Mouse (Mus musculus) embryo, embryonic 9.5 days (tissue): ENCODE data around the gene Psmb8.
"Not testable (repeated sequence)": the region's sequence is repeated elsewhere in the genome, so short reads cannot be mapped to it uniquely, and the experiment has no call there.

Experiments
- DNase-seq: peaks from one replicate; pipeline ENCODE4 v3.0.0-alpha.2; 2017; ENCODE audit errors: extremely low spot score

The Psmb8 gene

GRCm38 (mm10) chr17:34213936-34214335 is 16.4 kb downstream of the Psmb8 start:
- DNase-seq, result no peak

- no peak for DNase-seq
These were observed 17.7 kb downstream of the Psmb8 start for GRCm38 (mm10) chr17:34215176-34215575.

- no peak for DNase-seq
These were observed 19.9 kb downstream of the Psmb8 start for GRCm38 (mm10) chr17:34217216-34217928.

GRCm38 (mm10) chr17:34217986-34218385 is 20.5 kb downstream of the Psmb8 start:
- no peak for DNase-seq

- DNase-seq, result no peak
These were observed 21.2 kb downstream of the Psmb8 start for GRCm38 (mm10) chr17:34218675-34219074.

- not testable (repeated sequence) for DNase-seq
These were observed 21.6 kb downstream of the Psmb8 start for GRCm38 (mm10) chr17:34219096-34219495.

- DNase-seq, result not testable (repeated sequence)
These were observed 22.3 kb downstream of the Psmb8 start for GRCm38 (mm10) chr17:34219801-34220200.

DNA sequence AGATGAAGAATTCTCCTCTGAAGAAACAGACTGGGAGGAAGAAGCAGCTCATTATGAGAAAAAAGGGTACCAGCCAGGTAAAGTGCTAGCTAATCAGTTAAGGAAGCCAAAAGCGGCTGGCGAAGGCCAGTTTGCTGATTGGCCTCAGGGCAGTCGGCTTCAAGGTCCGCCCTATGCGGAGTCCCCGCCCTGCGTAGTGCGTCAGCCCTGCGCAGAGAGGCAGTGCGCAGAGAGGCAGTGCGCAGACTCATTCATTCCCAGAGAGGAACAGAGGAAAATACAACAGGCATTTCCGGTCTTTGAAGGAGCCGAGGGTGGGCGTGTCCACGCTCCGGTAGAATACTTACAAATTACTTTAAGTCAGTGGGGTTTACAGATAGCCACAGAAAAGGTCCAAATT is 22.9 kb downstream of the Psmb8 start:
- DNase-seq, result not testable (repeated sequence)

GRCm38 (mm10) chr17:34224816-34225215 is 27.3 kb downstream of the Psmb8 start:
- DNase-seq, result no peak

DNA sequence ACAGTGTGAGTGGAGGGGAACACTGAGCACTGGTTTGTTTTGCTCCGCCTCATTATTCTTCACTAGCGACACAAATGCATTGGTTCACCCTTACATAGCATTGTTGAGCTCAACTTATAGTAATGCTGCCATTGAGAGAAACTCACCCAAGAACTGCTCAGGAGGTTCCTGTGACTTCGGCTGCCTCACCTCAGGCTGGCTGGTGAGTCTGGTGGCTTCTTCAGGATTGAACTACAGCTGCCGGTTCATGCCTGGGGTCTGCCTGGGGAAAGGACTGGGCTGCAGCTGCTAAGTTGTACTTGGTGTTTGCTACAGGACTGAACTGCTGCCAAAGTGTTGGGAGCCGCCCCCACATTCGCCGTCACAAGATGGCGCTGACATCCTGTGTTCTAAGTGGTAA is 27.9 kb downstream of the Psmb8 start:
- DNase-seq, result no peak

GRCm38 (mm10) chr17:34225911-34226310 is 28.4 kb downstream of the Psmb8 start:
- DNase-seq, result not testable (repeated sequence)

DNA sequence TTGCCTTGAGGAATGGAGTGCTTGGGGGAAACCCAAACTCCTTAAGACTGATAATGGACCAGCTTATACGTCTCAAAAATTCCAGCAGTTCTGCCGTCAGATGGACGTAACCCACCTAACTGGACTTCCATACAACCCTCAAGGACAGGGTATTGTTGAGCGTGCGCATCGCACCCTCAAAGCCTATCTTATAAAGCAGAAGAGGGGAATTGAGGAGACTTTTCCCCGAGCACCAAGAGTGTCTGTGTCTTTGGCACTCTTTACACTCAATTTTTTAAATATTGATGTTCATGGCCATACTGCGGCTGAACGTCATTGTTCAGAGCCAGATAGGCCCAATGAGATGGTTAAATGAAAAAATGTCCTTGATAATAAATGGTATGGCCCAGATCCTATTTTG is 33.5 kb downstream of the Psmb8 start:
- not testable (repeated sequence) for DNase-seq

DNA sequence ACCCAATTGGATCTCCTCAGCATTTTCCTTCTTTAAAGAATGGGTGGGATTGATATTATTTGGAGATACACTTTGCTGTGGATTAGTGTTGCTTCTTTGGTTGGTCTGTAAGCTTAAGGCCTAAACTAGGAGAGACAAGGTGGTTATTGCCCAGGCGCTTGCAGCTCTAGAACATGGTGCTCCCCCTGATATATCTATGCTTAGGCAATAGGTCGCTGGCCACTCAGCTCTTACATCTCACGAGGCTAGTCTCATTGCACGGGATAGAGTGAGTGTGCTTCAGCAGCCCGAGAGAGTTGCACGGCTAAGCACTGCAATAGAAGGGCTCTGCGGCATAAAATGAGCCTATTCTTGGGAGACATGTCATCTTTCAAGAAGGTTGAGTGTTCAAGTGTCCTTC is 34.5 kb downstream of the Psmb8 start:
- not testable (repeated sequence) for DNase-seq

GRCm38 (mm10) chr17:34234926-34235325 is 37.4 kb downstream of the Psmb8 start:
- DNase-seq, result peak; percentile 17

DNA sequence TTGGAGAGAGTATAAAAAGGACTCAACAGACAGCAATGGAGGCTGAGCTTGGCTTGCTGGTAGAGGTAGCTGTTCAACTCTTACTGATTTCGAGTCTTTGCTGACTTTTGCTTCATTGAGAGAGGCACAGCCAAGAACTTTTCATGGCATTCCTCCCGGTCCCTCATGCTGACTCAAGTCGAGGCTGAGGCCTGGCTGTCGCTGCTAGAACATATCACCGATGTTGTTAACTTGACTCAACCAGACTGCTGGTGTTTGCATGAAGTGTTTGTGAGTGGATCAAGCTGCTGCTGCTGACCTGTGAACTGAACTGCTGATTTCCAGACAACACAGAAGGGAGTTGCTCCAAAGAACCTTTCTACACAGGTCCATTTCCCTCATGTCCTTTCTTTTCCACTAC is 39.2 kb downstream of the Psmb8 start:
- no peak for DNase-seq

DNA sequence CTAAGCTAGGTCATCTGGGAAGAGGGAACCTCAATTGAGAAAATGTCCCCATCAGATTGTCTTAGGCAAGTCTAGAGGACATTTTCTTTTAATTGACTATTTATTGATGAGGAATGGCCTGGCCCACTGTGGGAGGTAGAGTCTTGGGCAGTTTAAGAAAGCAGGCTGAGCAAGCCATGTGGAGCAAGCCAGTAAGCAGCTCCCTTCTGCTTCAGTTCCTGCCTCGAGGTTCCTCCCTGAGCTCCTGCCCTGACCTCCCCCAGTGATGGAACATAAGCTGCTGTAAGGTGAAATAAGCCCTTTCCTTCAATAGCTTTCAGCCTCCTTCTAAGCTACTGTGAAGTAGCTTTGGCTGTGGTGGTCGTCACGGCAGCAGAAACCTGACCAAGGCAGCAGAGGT is 40.2 kb downstream of the Psmb8 start:
- no peak for DNase-seq

DNA sequence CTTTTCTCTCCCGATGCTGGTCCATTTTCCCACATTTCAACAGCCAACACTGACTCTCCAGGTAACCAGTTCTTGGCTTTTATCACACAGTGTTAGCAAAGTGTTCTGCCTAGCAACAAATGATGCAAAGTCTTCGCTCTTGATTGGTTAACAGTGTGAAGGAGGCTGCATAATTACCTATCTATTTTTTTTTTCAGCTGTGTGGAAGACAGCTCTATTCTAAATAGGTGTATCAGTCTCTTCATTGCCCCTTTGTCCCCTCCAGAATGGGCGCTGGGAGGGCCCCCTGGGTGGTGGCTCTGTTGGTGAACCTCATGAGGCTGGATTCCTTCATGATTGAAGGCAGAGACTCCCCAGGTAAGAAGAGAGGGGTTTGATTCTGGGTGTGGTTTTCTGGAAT is 41.2 kb downstream of the Psmb8 start, which contains the start of gene H2-Ob:
H2-Ob (plus strand) TSS at position 198 of the 400 bp plus-strand sequence.
- no peak for DNase-seq

DNA sequence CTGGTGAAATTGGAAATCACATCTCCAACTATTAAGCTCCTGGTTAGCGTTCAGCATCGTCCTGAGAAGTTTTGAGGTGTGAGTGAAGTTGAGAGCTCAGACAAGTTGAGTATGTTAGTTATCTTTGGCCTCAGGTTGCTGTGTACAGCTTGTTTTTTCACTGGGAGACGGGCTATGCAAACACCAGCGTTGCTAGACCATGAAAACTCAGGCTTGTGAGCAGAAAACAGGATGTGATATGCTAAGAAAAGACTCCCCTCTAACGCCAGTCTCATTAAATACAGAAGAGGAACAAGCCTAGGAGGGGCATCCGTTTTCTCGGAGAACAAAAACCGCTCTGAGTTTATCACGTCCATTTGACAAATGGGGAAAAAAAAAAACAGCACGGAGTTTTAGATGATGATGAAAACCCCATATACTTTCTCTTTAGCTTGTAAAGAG is 42.1 kb downstream of the Psmb8 start:
- no peak for DNase-seq

DNA sequence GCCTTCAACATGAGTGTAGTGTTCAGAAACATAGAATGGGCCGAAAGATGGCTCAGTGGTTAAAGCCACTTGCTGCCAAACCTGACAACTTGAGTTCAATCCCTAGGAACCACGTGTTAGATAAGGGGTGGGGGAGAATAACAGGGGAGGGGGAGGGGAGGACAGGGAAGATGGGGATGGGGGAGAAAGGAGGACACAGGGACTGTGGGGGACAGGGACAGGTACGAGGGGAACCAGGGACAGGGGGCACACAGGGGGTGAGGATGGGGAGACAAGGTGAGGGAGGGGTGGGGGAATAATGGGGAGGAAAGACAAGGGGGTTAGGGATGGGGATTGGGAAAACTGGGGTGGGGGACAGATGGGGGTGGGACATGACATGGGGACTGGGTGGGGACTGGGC is 42.8 kb downstream of the Psmb8 start:
- no peak for DNase-seq

DNA sequence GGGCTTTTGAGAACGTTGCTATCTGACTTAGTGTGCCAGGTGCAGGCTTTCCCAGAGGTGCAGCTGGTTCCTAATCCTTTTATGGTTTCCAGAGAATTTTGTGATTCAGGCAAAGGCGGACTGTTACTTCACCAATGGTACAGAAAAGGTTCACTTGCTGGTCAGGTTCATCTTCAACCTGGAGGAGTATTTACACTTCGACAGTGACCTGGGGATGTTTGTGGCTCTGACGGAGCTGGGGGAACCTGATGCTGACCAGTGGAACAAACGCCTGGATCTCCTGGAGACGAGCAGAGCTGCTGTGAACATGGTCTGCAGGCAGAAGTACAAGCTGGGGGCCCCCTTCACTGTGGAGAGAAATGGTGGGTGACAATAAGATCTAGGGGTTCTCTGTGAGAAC is 43.4 kb downstream of the Psmb8 start:
- DNase-seq, result no peak

DNA sequence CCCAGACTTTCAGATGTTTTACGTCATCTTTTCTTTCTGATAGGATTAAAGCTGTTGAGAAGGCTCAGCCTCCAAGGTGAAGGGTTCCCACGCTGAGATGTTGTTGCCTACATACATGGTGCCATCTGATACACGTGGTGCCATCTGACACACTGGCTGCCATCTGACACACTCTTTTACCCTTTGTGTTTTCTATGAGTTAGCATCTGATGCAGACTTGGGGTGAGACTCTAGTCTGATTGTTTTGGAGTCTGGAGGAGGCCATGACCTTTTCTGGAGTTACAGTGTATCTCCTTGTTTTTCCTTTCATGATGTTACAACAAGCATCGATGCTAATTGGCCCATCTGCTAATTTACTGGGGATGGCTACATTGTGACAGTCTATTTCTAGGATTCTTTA is 47.1 kb downstream of the Psmb8 start:
- DNase-seq, result no peak

- DNase-seq, result no peak
These were observed 49.5 kb downstream of the Psmb8 start for GRCm38 (mm10) chr17:34247047-34247446.

- no peak for DNase-seq
These were observed 51.2 kb downstream of the Psmb8 start for GRCm38 (mm10) chr17:34248764-34249163.

GRCm38 (mm10) chr17:34249361-34249760 is 51.8 kb downstream of the Psmb8 start:
- DNase-seq, result no peak
